Mouse (Mus musculus): ENCODE measurements around the gene Gm6904. TPM values are rescaled to one million over a fixed set of nuclear protein-coding genes. Genes with fewer than 3 reads are reported as not detected.
"Not testable (repeated sequence)": the region's sequence is repeated elsewhere in the genome, so short reads cannot be mapped to it uniquely, and the experiment has no call there.

Gene Gm6904
- total RNA-seq (2021) = not detected
- long read RNA-seq = 0 reads

DNA sequence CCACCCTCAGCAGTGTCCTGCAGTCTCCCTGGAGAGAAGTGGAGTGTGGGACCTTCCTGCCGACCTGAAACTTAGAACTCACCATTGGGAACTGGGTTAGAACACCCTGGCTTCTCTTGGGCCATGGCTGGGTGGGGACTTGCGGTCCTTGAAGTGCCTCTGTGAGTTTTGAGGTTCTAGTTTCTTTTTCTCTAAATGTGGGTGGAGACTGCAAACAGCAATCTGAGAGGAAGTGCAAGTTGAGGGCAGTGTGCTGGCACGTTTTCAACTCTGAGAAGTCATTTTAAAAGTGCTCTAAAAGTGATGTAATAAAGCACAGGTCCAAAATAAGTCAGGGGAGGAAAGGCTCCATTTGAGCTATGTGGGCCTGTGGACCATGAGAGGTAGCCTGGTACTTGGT lies at the start of gene Gm6904:
Gene Gm6904, minus strand, starts transcription at position 161 of the 400 bp plus-strand sequence.
- no peak for DNase-seq (ENCODE audit: low spot score in 2 of 2)

GRCm38 (mm10) chr14:59297391-59297790 lies 37.4 kb upstream of the Gm6904 start, which contains the start of gene Phf11a:
Gene Phf11a (minus strand): TSS chr14:59297522.
- DNase-seq (ENCODE audit: low spot score in 2 of 2) = not testable (repeated sequence)

DNA sequence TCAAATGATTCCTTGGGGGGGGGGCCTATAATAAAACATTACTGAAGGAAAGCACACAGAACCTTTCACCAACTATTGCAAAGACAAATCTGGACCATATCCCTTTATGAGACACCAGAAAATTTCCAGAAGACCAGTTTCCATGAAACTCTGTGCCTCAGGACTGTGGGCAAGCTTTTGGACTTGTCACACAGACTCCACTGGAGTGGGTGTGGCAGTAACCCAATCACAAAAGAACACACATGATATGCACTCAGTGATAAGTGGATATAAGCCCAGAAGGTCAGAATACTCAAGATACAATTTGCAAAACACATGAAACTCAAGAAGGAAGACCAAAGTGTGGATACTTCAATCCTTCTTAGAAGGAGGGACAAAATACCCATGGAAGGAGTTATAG lies 31.8 kb upstream of the Gm6904 start:
- not testable (repeated sequence) for DNase-seq (ENCODE audit: low spot score in 2 of 2)

DNA sequence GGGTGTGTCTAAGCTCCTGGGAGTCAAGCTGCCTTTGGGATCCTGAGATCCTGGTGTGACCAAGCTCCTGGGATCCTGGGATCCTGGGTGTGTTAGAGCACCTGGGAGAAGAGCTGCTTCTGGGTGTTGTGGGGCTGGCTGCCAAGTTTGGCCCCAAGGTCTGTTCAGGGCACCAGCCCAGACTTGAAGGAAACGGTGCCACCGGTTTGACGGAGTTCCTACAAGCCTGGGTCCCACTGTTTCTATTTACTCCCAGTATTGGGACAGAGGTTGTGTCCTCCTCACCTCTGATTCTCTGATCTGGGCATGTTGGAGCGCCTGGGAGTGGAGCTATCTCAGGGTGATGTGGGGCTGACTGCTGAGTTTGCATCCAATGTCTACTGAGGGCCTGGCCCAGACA lies 14.9 kb upstream of the Gm6904 start:
- not testable (repeated sequence) for DNase-seq (ENCODE audit: low spot score in 2 of 2)

DNA sequence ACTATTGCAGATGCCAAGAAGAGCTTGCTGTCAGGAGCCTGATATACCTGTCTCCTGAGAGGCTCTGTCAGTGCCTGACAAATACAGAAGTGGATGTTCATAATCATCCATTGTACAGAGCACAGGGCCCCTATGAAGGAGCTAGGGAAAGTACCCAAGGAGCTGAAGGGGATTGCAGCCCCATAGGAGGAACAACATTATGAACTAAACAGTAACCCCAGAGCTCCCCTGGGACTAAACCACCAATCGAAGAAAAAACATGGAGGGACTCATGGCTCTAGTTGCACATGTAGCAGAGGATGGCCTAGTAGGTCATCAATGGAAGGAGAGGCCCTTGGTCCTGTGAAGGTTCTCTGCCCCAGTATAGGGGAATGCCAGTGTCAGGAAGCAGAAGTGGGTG lies 4.2 kb downstream of the Gm6904 start:
- DNase-seq (ENCODE audit: low spot score in 2 of 2) = not testable (repeated sequence)

GRCm38 (mm10) chr14:59250350-59250749 lies 9.7 kb downstream of the Gm6904 start:
- DNase-seq (ENCODE audit: low spot score in 2 of 2) = peak in 1 of 2 experiments; percentile 39

DNA sequence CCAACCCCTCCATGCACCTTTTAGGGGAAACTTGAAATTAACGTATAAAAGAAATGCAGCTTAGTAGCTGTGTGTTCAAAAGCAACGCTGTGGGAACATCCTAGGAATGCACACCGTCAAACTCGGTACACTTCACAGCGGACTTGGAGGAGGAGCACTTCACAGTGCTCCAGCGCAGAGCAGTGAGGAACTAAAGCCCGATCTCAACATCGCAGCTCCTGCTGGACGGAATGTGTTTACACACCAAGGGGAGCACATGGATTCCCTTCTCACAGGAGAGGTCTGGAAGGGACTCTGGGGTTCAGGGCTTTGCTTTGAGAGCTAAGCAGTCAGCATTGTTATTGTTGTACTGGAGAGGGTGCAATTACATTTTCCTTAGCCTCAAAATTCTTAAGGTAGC lies 26.4 kb downstream of the Gm6904 start:
- no peak for DNase-seq (ENCODE audit: low spot score in 2 of 2)

GRCm38 (mm10) chr14:59232003-59232402 lies 28.0 kb downstream of the Gm6904 start:
- peak; percentile 13 to 27 for DNase-seq (ENCODE audit: low spot score in 2 of 2)

DNA sequence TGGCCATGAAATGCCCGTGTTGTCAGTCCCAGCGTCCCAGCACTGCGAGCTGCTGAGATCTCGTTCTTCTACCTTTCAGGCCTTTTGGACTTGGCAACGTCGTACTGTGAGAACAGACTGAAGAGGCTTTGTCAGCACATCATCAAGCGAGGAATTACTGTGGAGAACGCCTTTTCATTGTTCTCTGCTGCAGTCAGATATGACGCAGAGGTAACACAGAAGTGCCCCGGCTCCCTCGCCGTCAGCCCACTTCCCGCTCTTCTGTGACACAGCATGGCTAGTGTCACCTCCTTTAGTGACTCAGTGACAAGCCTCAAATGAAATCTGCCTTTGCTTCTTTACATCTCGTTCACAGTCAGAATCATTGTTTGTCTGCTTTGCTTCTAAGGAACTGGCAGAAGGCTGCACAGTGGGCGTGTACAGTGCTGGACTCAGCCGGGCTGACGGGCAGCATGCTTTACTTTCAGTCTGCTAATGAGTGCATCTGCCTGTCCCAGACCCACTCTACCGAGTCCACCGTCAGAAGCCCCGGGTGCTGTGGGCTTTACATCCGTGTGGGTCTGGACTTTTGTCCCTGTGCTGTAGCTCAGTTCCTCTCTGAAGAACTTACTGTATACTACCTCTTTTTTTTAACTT lies 29.6 kb downstream of the Gm6904 start:
- peak in 1 of 2 experiments; percentile 29 for DNase-seq (ENCODE audit: low spot score in 2 of 2)

- DNase-seq (ENCODE audit: low spot score in 2 of 2) = no peak
Observed at GRCm38 (mm10) chr14:59229822-59230221, 30.2 kb downstream of the Gm6904 start.

DNA sequence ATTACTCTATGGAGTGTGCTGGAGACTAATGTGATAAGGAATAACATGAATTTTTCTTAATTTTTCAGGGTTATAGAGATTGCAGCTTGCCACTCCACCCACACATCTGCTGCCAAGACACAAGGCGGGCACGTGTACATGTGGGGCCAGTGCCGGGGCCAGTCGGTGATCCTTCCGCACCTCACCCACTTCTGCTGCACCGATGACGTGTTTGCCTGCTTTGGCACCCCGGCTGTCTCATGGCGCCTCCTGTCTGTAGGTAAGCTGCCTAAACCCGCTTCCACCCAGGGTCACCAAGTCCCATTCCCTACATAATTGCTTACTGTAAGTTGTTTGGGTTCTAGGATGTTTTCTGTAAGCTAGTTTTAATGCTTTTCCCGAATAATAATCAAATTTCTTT lies 33.8 kb downstream of the Gm6904 start:
- no peak for DNase-seq (ENCODE audit: low spot score in 2 of 2)

DNA sequence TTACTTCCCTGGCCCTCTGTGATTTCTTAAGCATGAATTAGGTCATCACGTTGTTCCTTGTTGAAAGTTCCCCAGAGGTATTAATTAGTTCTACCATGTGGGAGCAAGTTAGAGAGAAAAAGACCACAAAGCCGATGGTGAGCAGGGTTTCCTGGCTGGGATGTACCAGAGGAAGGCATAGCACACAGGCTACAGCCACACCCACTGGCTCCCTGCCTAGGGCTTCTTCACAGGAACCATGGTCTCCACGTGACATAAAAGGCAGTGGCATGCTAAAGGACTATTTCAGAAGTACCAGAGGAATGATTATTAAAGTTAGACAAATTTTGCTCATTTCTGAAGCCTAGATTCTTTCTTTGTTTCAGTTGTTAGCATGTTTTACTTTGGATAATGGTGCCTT lies 40.8 kb downstream of the Gm6904 start:
- DNase-seq (ENCODE audit: low spot score in 2 of 2) = no peak

DNA sequence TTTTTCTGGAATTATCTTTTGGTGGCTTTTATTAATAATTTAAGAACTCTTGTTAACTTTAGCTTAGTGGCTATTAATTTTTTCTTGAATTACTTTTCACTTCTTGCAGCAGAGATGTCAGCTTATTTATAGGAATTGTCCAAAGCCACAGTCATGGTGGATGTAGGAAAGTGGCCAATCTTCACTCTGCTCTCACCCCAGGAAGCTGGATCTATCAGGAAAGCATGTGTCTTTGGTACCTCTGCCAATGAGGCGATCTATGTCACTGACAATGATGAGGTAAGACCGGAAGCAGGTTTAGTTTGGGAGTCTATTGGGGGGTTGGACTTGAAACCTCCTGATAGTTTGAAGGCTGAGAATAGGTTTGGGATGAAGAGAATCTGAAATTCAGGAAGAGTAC lies 50.2 kb downstream of the Gm6904 start:
- no peak for DNase-seq (ENCODE audit: low spot score in 2 of 2)

GRCm38 (mm10) chr14:59209003-59209402 lies 51.0 kb downstream of the Gm6904 start:
- no peak for DNase-seq (ENCODE audit: low spot score in 2 of 2)

GRCm38 (mm10) chr14:59205976-59206583 lies 53.9 kb downstream of the Gm6904 start:
- no peak for DNase-seq (ENCODE audit: low spot score in 2 of 2)

DNA sequence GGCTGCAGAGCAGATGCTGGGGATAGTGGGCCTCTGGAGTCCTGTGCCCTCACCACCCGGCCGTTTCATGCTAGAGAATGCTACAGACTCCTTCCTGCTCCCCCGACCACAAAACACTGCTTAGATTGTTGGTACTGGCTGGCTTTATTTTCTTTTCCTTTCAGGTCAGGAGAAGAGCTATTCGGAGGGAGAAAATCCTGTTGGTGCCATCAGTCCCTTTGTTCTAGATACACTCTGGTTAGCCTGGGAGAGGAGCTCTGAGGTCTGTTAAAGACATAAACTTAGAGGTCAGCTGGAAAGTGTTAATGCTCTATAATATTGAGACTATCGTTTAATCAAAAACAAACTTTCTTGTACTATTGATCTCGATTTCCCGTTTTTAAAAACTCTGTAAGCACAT lies 54.6 kb downstream of the Gm6904 start:
- DNase-seq (ENCODE audit: low spot score in 2 of 2) = no peak

DNA sequence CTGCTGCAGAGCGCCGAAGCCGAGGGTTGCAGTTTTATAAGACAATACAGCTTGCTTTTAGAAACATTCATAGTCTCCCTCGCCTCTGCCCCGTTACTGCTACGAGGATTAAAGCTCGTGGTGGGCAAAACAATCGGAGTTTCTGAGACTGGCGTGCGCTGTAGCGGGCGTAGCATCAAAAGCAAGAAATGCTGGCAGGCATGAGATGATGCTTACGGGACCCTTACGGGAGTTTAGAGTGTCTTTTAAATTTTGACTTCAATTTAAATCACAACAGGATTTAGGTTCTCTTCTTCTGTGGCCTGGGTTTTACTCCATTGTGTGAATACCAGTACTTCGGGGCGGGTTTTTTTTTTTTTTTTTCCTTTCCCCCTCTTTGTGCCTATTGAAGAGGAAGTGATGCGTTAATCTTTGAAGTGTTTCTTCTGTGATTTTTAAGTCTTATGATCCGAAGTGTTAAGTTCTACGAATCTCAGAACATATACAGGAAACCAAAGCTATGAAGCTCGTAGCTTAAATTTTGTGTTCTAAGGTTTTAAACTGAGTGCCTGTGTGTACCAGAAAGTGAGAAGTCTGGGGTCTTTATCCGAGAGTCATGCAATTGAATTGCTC lies 58.3 kb downstream of the Gm6904 start:
- DNase-seq (ENCODE audit: low spot score in 2 of 2) = no peak

DNA sequence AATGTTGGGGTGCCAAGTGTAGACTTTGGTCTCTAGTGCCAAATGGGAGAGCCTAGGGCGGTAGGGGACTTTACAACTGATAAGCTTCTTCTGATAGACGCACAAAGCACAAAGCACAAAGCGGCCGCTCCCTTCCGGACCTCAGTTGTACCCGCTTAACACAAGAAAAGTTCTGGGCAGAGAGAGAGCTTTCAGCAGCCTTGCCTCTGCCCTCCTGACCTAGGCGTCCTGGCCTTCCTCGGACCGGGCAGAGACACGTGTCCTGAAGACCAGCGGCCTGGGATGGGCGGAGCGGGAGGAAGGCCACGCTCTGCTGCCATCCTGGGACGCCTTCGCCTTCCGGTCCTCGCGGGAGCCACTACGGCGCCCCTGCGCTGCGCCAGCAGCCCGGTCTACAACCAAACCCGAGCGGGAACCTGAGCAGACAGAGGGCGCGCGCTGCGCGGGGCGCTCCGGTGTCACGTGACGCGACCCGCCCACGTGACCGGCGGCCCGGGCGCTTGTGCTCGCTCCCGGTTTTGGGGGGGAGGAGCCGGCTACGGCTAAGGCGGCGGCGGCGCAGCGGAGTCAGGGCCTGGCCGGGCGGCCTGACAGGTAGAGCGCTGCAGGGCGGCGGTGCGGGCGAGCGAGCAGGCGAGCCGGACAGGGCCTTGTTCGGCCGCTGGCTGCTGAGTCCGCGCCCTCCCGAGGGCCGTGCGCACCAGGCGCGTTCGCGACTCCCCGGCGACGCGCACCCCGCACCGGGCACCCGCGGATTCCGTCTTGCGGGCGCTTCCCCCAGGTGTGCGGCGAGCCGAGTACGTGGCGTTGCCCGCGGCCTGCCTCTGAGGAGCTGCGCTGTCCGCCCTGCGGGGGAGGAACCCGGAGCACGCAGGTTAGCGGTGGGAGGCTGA lies 59.1 kb downstream of the Gm6904 start, which contains the start of gene Rcbtb1:
Gene Rcbtb1, plus strand, starts transcription at position 499 of the 893 bp plus-strand sequence.
- peak; percentile 91 to 95 for DNase-seq (ENCODE audit: low spot score in 2 of 2)

All from layer of hippocampus, adult 18-20 months (tissue).